Mouse (Mus musculus): ENCODE results near the gene Erich2. TPM values are rescaled to one million over a fixed set of nuclear protein-coding genes. Genes with fewer than 3 reads are reported as not detected.

The Erich2 gene
- total and polyA plus RNA-seq, 2 experiments, result not detected

GRCm38 (mm10) chr2:70573544-70574210 lies 65.1 kb downstream of the Erich2 start:
- H3K9ac ChIP-seq (ENCODE audit: low read depth, low read length), result no peak overlapping the region
- H3K4me3 ChIP-seq (ENCODE audit: insufficient read depth, low read depth, low read length), result no peak overlapping the region
- no peaks in the 10 kb centered on the region for H3K79me2 ChIP-seq (ENCODE audit: control insufficient read depth, insufficient read depth, low read length)
- no peaks in the 10 kb centered on the region for H3K27me3 ChIP-seq (ENCODE audit: control insufficient read depth, insufficient read depth, low read length)
- H3K27ac ChIP-seq (replicated peaks; ENCODE audit: insufficient read depth, low read depth, low read length), result no peak overlapping the region
- no peaks in the 10 kb centered on the region for H3K36me3 ChIP-seq (ENCODE audit: control insufficient read depth, insufficient read depth, low read length)
- WGBS, result 67% methylated on average over 8 of the region's 8 CpGs
- no peak for DNase-seq (ENCODE audit: extremely low read depth, low read depth, low spot score)
- TF ChIP-seq POLR2A (IDR thresholded peaks at IDR 0.05; ENCODE audit: extremely low read depth, insufficient read depth, low read length) (no peak), CTCF (IDR thresholded peaks at IDR 0.05; ENCODE audit: low read depth, low read length) (no peak)
- no peaks in the 10 kb centered on the region for H3K4me1 ChIP-seq (ENCODE audit: control insufficient read depth, insufficient read depth, low read length)

DNA sequence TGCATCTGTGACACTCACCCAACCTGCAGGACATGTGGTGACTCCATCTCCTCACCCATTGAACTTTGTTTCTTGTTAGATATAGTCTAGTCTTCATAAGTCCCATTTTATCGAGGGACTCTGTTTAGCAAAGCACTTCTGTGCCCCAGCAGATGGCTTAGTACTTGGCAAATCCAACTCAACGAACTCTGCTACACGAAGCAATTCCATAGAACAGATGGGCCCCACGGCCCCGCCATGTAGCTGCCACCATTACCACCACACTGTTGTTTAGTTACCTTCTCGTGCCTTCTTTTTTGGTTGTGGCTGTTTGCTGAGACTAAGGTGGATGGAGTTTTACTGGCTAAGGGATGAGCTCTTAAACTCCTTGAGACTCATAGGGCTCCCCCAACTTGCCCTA lies 79.6 kb downstream of the Erich2 start:
- no peaks in the 10 kb centered on the region for H3K4me1 ChIP-seq (ENCODE audit: control insufficient read depth, insufficient read depth, low read length)
- 91% methylated on average over 6 of the region's 6 CpGs for WGBS
- no peaks in the 10 kb centered on the region for H3K79me2 ChIP-seq (ENCODE audit: control insufficient read depth, insufficient read depth, low read length)
- H3K9ac ChIP-seq (ENCODE audit: low read depth, low read length), result no peak overlapping the region
- TF ChIP-seq CTCF (IDR thresholded peaks at IDR 0.05; ENCODE audit: low read depth, low read length), result no peak
- TF ChIP-seq POLR2A (IDR thresholded peaks at IDR 0.05; ENCODE audit: extremely low read depth, insufficient read depth, low read length), result no peak
- no peak overlapping the region for H3K4me3 ChIP-seq (ENCODE audit: insufficient read depth, low read depth, low read length)
- no peak for DNase-seq (ENCODE audit: extremely low read depth, low read depth, low spot score)
- 0 out of 2 replicates have a peak, but pooled peaks cover 2% of the 10 kb centered on the region for H3K27me3 ChIP-seq (ENCODE audit: control insufficient read depth, insufficient read depth, low read length)
- no peak overlapping the region for H3K27ac ChIP-seq (replicated peaks; ENCODE audit: insufficient read depth, low read depth, low read length)
- H3K36me3 ChIP-seq (ENCODE audit: control insufficient read depth, insufficient read depth, low read length), result no peaks in the 10 kb centered on the region

Other genes with a start within 250 kb of the Erich2 start
- gene Sp5, start 33.9 kb upstream of the Erich2 start, total RNA-seq (2014; rRNA removed), result 0.55 and 0.60 TPM in 2 replicates
- 2.4 and 2.9 TPM in 2 replicates for gene Sp5, start 33.9 kb upstream of the Erich2 start, polyA plus RNA-seq (2012; rRNA removed)
- 0.20 TPM in 1 of 2 replicates, not detected in the other for gene Gad1, start 44.3 kb downstream of the Erich2 start, total RNA-seq (2014; rRNA removed)
- gene Gad1, start 44.3 kb downstream of the Erich2 start, polyA plus RNA-seq (2012; rRNA removed), result not detected in 2 replicates
- 28.6 and 35.1 TPM in 2 replicates for gene Gorasp2, start 152.8 kb downstream of the Erich2 start, total RNA-seq (2014; rRNA removed)
- 89.5 and 94.4 TPM in 2 replicates for gene Gorasp2, start 152.8 kb downstream of the Erich2 start, polyA plus RNA-seq (2012; rRNA removed)
- 0.55 TPM in 1 of 2 replicates, not detected in the other for gene Gm26558, start 153.3 kb downstream of the Erich2 start, total RNA-seq (2014; rRNA removed)
- gene Gm26558, start 153.3 kb downstream of the Erich2 start, polyA plus RNA-seq (2012; rRNA removed), result 0.45 and 0.58 TPM in 2 replicates